Mouse (Mus musculus) regulatory T cell (primary cell): ENCODE data around the gene Rb1.

Experiments used
- in situ Hi-C: fragments of 300-600 bp; cut with MboI, MseI; formaldehyde crosslinking; loops from one replicate; pipeline ENCODE4 v1.15.1; 2025; ENCODE audit warnings: high pct_unique_total_duplicates

Rb1 gene

DNA sequence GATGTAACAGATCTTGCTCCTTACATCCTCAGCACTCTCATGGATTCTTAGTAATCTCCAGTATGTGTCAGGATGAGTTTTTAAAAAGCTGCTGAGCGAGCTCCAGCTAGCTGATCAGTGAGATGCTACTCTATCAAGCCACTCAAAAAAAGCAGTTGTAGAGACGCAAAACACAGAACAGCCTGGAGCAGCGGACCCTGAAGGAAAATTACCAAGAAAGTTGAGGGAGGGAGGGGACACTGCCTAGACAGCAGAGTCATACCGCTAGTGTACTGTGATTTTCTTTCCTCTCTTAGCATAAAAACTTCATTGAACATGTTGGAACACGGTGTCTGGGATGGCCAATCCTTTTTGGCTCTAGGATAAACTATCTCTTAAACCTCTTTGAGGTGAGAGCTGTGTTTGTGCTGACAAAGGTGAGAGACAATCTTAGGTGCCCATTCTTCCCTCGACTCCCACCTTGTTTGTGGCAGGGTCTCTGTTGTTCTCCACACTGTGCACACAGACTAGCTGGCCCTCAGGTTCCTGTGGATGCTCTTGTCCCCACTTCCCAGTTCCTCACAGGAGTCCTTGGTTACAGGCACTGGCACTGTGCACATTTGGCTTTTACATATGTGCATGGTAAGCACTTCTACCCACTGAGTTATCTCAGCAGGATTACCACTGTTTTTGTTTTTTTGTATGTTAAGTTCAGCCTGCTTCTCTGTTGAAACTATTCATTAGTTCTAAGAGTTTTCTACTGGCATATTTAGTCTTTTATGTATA is 10.9 kb upstream of the Rb1 start:
- in situ Hi-C loops = no loop called here

- in situ Hi-C loops = no loop called here
Measured at GRCm38 (mm10) chr14:73334926-73335805, 9.5 kb upstream of the Rb1 start.

- in situ Hi-C loops = no loop called here
Measured at GRCm38 (mm10) chr14:73333880-73334279, 8.3 kb upstream of the Rb1 start.

- in situ Hi-C loops = no loop called here
Measured at GRCm38 (mm10) chr14:73331386-73331785, 5.8 kb upstream of the Rb1 start.

- in situ Hi-C loops = no loop called here
Measured at GRCm38 (mm10) chr14:73329871-73330270, 4.2 kb upstream of the Rb1 start.

GRCm38 (mm10) chr14:73326511-73326910 is 889 bp upstream of the Rb1 start:
- in situ Hi-C loops = no loop called here

DNA sequence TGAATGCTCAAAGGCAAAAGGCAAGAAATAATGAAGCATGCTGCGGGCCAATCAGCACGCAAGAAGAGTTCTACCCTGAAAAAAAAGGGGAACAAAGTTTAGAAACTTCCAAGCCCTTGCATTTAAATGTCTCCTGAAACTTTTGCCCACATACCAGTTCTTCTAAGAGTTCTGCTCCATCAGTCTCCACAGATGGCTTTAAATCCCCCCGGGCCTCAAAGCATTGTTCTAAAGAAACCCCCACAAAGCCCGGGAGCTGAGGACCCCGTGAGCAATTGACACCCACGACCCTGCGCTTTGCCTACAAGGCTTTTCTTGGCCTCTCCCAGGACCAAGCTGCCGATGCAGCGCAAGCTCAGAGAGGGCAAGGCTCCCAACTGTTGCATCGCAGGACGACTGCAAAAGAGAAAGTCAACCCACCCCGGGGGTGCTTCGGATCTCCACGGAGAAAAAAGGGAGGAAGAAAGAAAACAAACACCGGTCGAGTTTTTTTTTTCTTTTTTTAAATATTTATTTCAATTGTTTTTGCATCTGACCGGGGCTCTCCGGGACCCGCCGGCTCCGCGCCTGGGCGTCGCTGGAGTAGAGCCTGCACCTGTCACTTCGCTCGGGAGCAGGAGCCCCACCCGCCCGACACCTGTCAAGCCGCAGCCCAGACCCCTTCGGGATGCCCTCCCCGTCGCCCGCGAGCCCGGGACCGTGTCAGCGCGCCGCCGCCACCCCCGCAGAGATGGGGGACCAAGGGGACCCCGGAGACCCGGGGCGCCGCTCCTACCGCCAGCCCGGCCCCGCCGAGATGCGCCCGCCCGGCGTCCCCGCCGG is 777 bp downstream of the Rb1 start:
- in situ Hi-C loops = no loop called here

DNA sequence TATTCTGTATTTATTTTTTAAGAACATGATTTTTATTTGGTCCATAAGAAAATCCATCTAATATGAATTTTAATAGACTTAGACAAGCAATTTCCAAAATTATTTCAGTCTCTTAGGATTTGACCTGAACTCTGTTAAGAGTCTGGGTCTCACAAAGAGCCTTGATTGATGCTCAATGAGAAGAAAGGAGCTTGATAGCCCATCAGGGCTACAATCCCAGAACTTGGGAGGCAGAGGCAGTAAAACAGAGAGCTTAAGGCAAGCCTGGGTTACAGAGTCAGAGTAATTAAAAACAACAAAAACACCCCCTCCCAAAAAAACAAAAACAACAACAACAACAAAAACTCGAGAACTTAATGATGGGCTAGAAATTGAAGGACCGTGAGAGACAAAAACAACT is 1.7 kb downstream of the Rb1 start:
- in situ Hi-C loops = no loop called here

DNA sequence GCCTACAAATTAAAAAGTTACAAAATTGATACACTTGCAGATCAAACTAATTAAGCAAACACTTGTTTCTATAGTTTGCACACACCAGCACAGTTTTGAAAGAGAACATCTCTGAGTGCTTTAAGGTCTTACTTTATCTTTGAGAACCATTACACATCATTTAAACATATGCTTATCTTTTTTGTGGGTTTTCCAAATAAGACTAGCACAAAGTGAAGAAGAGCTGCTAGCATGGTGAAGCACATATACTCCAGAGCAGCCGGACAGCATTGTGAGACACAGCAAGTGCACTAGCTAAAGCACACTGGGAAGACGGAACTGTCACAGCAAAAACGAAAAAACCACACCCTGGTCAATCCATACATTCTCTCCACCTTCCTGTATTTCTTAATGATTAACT is 3.5 kb downstream of the Rb1 start:
- in situ Hi-C loops = no loop called here

DNA sequence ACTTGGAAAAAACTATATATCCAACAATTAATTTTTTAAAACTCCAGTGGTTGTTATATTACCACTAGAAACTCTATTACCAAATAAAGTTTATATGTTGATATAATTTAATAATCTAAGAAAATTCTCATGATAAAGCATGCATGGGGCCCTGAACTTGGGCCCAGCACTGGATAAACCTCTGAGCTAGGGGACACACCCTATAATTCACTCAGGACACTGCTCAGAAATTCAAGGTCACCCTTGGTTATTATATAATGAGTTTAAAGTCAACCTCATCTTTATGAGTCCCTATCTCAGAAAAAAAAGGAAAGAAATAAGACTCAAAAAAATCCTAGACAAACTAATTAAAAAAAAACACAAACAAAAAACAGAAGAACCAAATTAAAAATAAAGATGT is 8.7 kb downstream of the Rb1 start:
- in situ Hi-C loops = no loop called here

DNA sequence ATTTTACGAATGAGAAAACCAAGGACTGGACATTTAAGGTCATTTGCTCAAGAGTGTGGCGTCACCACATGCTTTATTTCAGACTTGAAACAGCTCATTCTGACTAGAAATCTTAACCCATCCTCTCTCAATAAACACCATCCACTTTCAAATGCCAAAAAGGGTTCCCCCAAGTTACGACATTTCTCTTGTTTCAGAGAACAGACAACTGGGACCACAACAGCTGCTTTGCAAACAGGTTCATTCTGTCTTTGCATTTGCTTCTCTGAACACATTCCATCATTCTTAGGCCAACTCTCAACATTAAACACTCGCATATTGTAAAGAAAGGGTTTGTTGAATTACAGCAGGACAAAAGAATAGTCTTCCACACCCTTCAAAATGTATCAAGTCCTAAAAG is 11.8 kb downstream of the Rb1 start:
- in situ Hi-C loops = no loop called here

DNA sequence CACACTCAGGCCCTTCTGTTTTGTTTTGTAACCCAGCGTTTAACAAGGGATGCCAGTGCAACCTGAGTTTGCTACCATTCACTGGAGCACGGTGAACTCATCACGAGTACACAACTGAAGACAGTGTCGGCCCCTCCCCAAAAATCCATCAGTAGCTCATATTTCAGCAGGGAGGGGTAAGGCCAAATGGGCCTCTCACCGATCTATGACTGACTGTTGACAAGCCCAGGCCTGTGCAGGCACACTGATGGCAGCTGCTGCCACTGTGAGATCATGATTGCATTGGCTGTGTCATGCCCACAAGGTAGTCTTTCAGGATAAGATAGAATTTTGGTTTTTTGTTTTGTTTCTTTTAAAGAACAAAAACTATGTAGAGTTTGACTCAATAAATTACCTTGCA is 12.2 kb downstream of the Rb1 start:
- in situ Hi-C loops = no loop called here

GRCm38 (mm10) chr14:73312909-73313308 is 12.7 kb downstream of the Rb1 start:
- in situ Hi-C loops = no loop called here

- in situ Hi-C loops = loop anchor here (10.0 kb wide), 1 partner anchor 103 kb away; no protein-coding TSS in a partner anchor
Measured at GRCm38 (mm10) chr14:73307490-73307889, 18.1 kb downstream of the Rb1 start.

DNA sequence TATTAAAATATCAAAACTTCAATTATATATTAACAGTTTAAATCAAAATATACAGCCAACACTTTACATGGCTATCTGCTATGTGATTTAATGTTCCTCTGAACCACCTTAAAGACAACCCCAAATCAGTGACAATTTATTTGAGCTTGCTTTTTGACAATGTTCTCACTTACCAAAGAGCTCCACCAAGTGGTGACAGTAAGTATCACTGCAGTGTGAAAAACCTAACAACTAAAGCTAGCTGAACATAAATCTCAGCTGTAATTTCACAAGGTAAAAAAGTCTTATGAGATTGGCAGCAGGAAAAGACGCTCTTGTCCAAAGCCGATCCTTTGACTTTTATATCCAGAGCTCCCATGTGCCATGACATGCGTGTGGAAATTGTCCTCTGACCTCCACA is 22.4 kb downstream of the Rb1 start:
- in situ Hi-C loops = loop anchor here (5.0 to 10.0 kb wide), 2 partner anchors 98 to 196 kb away; no protein-coding TSS in a partner anchor

DNA sequence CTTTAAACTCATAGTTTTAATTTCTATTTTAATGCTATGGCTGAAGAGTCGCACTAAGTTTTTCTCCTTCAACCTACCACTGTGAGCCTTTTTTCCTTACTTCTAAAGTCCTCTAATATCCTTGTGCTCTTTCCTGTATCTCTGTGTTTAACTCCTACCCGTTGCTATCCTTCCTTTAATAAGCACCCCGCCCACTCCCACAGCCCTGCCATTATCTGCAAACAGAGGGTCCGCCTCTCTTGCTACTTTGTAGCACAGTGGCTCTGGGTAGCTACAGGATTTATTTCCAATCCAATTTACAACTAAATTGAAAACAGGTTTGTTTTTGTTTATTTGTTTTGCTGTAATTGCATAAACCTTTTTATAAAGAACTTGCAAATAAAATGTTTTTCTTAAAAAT is 23.8 kb downstream of the Rb1 start:
- in situ Hi-C loops = loop anchor here (5.0 to 10.0 kb wide), 2 partner anchors 97 to 195 kb away; no protein-coding TSS in a partner anchor

DNA sequence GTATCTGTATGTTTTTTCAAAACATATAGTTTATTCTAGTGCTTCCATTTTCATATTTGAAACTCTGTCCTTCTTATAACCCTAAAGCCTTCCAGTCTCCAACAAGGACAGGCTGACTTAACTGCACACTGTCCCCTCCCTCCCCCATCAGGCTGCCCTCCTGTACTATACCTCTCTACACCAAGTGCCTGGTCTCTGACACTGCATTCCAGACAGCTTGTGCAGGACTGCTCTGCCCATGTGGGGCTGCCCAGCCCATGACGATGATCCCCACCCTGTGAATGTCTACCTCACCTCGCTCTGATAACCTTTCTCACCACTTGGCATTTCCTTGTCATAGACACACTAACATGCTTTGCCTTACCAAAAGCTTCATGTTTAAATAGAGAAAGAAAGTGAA is 30.1 kb downstream of the Rb1 start:
- in situ Hi-C loops = loop anchor here (5.0 kb wide), 1 partner anchor 38 kb away; no protein-coding TSS in a partner anchor

- in situ Hi-C loops = no loop called here
Measured at GRCm38 (mm10) chr14:73293616-73294015, 32.0 kb downstream of the Rb1 start.

GRCm38 (mm10) chr14:73292434-73292833 is 33.2 kb downstream of the Rb1 start:
- in situ Hi-C loops = no loop called here

- in situ Hi-C loops = no loop called here
Measured at GRCm38 (mm10) chr14:73289915-73290314, 35.7 kb downstream of the Rb1 start.

- in situ Hi-C loops = no loop called here
Measured at GRCm38 (mm10) chr14:73280996-73281395, 44.6 kb downstream of the Rb1 start.

DNA sequence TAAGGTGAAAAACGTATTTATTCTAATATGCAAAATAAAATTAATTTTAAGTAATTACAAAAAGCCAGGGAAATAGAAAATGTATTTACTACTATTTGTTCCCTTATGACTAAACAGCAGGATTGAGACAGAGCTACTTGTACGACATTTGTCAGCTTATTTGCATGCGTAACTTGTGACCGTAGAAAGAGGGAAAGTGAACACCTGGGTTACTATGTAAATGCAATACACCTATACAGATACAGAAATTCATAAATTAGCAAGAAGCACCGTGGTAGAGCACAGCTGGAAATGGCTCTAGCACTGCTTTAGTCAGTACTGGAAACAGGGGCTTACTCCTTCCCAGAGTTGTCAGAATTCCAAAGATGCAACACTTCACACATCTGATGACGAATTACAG is 46.5 kb downstream of the Rb1 start:
- in situ Hi-C loops = loop anchor here (10.0 kb wide), 1 partner anchor 1996 kb away; no protein-coding TSS in a partner anchor
